Mouse (Mus musculus): Measurements from ENCODE around the gene Crygb. TPM values are rescaled to one million over a fixed set of nuclear protein-coding genes. Genes with fewer than 3 reads are reported as not detected.

Gene Crygb
- total and polyA plus RNA-seq, 3 experiments, result not detected

- no peaks in the 10 kb centered on the region for H3K79me2 ChIP-seq (ENCODE audit: control insufficient read depth, insufficient read depth, low read length, poor library complexity)
- H3K4me1 ChIP-seq (ENCODE audit: control insufficient read depth in 1 of 2, insufficient read depth in 2 of 2, low read length in 2 of 2), result no peaks in the 10 kb centered on the region
- H3K27ac ChIP-seq (ENCODE audit: control insufficient read depth, low read depth, low read length), result no peak overlapping the region
- TF ChIP-seq ETS1 (IDR thresholded peaks at IDR 0.05; ENCODE audit: low read depth, low read length) (no peak), USF2 (IDR thresholded peaks at IDR 0.05; ENCODE audit: borderline replicate concordance in 1 of 2, insufficient read depth in 1 of 2, low read depth in 1 of 2, low read length in 2 of 2) (no peak), SIN3A (IDR thresholded peaks at IDR 0.05; ENCODE audit: low read length) (no peak), JUND (IDR thresholded peaks at IDR 0.05; ENCODE audit: low read depth, low read length) (no peak), EP300 (IDR thresholded peaks at IDR 0.05; ENCODE audit: low read depth in 1 of 2, low read length in 2 of 2) (no peak)
- no peak overlapping the region for H3K4me3 ChIP-seq (ENCODE audit: control insufficient read depth in 1 of 2, insufficient read depth in 1 of 2, low read depth in 2 of 2, low read length in 2 of 2)
- no peaks in the 10 kb centered on the region for H3K27me3 ChIP-seq (ENCODE audit: control insufficient read depth in 1 of 2, insufficient read depth in 2 of 2, low read length in 2 of 2)
- no peaks in the 10 kb centered on the region for H3K9me3 ChIP-seq (replicated peaks; ENCODE audit: insufficient read depth, low read length)
- no peak overlapping the region for H3K9ac ChIP-seq (ENCODE audit: control insufficient read depth, low read depth, low read length, poor library complexity, severe bottlenecking)
- H3K36me3 ChIP-seq (ENCODE audit: control insufficient read depth in 1 of 2, insufficient read depth in 2 of 2, low read length in 2 of 2), result no peaks in the 10 kb centered on the region
- DNase-seq (ENCODE audit: low read depth, low spot score), result no peak
These were observed 33.3 kb downstream of the Crygb start for GRCm38 (mm10) chr1:65048781-65049180.

GRCm38 (mm10) chr1:65046401-65047109 is 35.5 kb downstream of the Crygb start:
- no peak overlapping the region for H3K27ac ChIP-seq (ENCODE audit: control insufficient read depth, low read depth, low read length)

GRCm38 (mm10) chr1:65043433-65043832 is 38.7 kb downstream of the Crygb start:
- H3K4me1 ChIP-seq (ENCODE audit: control insufficient read depth in 1 of 2, insufficient read depth in 2 of 2, low read length in 2 of 2), result no peaks in the 10 kb centered on the region
- no peak for TF ChIP-seq E2F4 (IDR thresholded peaks at IDR 0.05; ENCODE audit: borderline replicate concordance, low read depth, low read length)
- no peak for TF ChIP-seq ZNF384 (IDR thresholded peaks at IDR 0.05; ENCODE audit: low read depth, low read length)
- no peak for TF ChIP-seq NRF1 (IDR thresholded peaks at IDR 0.05; ENCODE audit: insufficient read depth, low read depth, low read length, poor library complexity, severe bottlenecking)
- TF ChIP-seq MXI1 (IDR thresholded peaks at IDR 0.05; ENCODE audit: low read depth, low read length), result no peak
- no peak for TF ChIP-seq EP300 (IDR thresholded peaks at IDR 0.05; ENCODE audit: low read depth in 1 of 2, low read length in 2 of 2)
- TF ChIP-seq USF1 (IDR thresholded peaks at IDR 0.05; ENCODE audit: low read depth, low read length), result no peak
- TF ChIP-seq MYB (IDR thresholded peaks at IDR 0.05; ENCODE audit: low read depth, low read length), result no peak
- TF ChIP-seq TAL1 (IDR thresholded peaks at IDR 0.05; ENCODE audit: low read length), result no peak
- TF ChIP-seq TBP (IDR thresholded peaks at IDR 0.05; ENCODE audit: low read depth, low read length), result no peak
- no peak for TF ChIP-seq KAT2A (conservative IDR thresholded peaks at IDR 0.05; ENCODE audit: low read depth, low read length)
- no peak for TF ChIP-seq GABPA (IDR thresholded peaks at IDR 0.05; ENCODE audit: low read depth, low read length)
- no peak for TF ChIP-seq MAFK (IDR thresholded peaks at IDR 0.05; ENCODE audit: borderline replicate concordance, low read depth, low read length)
- no peak overlapping the region for H3K9ac ChIP-seq (ENCODE audit: control insufficient read depth, low read depth, low read length, poor library complexity, severe bottlenecking)
- no peaks in the 10 kb centered on the region for H3K27me3 ChIP-seq (ENCODE audit: control insufficient read depth in 1 of 2, insufficient read depth in 2 of 2, low read length in 2 of 2)
- H3K79me2 ChIP-seq (ENCODE audit: control insufficient read depth, insufficient read depth, low read length, poor library complexity), result no peaks in the 10 kb centered on the region
- no peak overlapping the region for H3K4me3 ChIP-seq (ENCODE audit: control insufficient read depth in 1 of 2, insufficient read depth in 1 of 2, low read depth in 2 of 2, low read length in 2 of 2)
- H3K27ac ChIP-seq (ENCODE audit: control insufficient read depth, low read depth, low read length), result no peak overlapping the region
- DNase-seq (ENCODE audit: low read depth, low spot score), result no peak
- H3K36me3 ChIP-seq (ENCODE audit: control insufficient read depth in 1 of 2, insufficient read depth in 2 of 2, low read length in 2 of 2), result no peaks in the 10 kb centered on the region
- no peaks in the 10 kb centered on the region for H3K9me3 ChIP-seq (replicated peaks; ENCODE audit: insufficient read depth, low read length)

More at GRCm38 (mm10) chr1:65046401-65047109, 35.5 kb downstream of the Crygb start:
- Histone ChIP-seq H3K9me3 (replicated peaks; ENCODE audit: insufficient read depth, low read length) (no peaks in the 10 kb centered on the region), H3K79me2 (ENCODE audit: control insufficient read depth, insufficient read depth, low read length, poor library complexity) (no peaks in the 10 kb centered on the region), H3K36me3 (ENCODE audit: control insufficient read depth in 1 of 2, insufficient read depth in 2 of 2, low read length in 2 of 2) (no peaks in the 10 kb centered on the region), H3K4me1 (ENCODE audit: control insufficient read depth in 1 of 2, insufficient read depth in 2 of 2, low read length in 2 of 2) (no peaks in the 10 kb centered on the region), H3K9ac (ENCODE audit: control insufficient read depth, low read depth, low read length, poor library complexity, severe bottlenecking) (no peak overlapping the region), H3K27me3 (ENCODE audit: control insufficient read depth in 1 of 2, insufficient read depth in 2 of 2, low read length in 2 of 2) (no peaks in the 10 kb centered on the region), H3K4me3 (ENCODE audit: control insufficient read depth in 1 of 2, insufficient read depth in 1 of 2, low read depth in 2 of 2, low read length in 2 of 2) (no peak overlapping the region)
- TF ChIP-seq TAL1 (IDR thresholded peaks at IDR 0.05; ENCODE audit: low read length) (no peak), NRF1 (IDR thresholded peaks at IDR 0.05; ENCODE audit: insufficient read depth, low read depth, low read length, poor library complexity, severe bottlenecking) (no peak), SMC3 (IDR thresholded peaks at IDR 0.05; ENCODE audit: low read depth, low read length) (peak; percentile 68), CTCF (IDR thresholded peaks at IDR 0.05 in 2 of 3, conservative IDR thresholded peaks at IDR 0.05 in 1 of 3; ENCODE audit: control insufficient read depth in 1 of 3, insufficient read depth in 1 of 3, low read depth in 2 of 3, low read length in 3 of 3, poor library complexity in 1 of 3, severe bottlenecking in 1 of 3) (peak; percentile 49 to 76 (median 61)), RAD21 (IDR thresholded peaks at IDR 0.05; ENCODE audit: low read depth, low read length) (peak; percentile 77), ZC3H11A (IDR thresholded peaks at IDR 0.05; ENCODE audit: low read depth, low read length) (peak; percentile 64)
- peak; percentile 48 for DNase-seq (ENCODE audit: low read depth, low spot score)
